Mouse (Mus musculus) limb, embryonic 13.5 days (tissue): ENCODE results near the gene Taf15. TPM values are rescaled to one million over a fixed set of nuclear protein-coding genes. Genes with fewer than 3 reads are reported as not detected.

Source experiments
- ATAC-seq: fragments of 200-750 bp; cut with Nextera tagmentation; 2 replicates; pipeline ENCODE4 v1.8.0; 2017; ENCODE audit warnings: low read depth, moderate number of reproducible peaks, moderate TSS enrichment; ENCODE audit not compliant: low FRiP score
- H3K27ac ChIP-seq: fragments of 300-500 bp; sonication (generic); 2 replicates; pipeline ENCODE4 v1.5.1; 2015; ENCODE audit warnings: inconsistent platforms, mild to moderate bottlenecking, moderate library complexity
- H3K27me3 ChIP-seq: fragments of 300-500 bp; sonication (generic); 2 replicates; pipeline ENCODE4 v1.6.1; 2015; ENCODE audit warnings: mild to moderate bottlenecking, inconsistent platforms
- H3K36me3 ChIP-seq: fragments of 300-500 bp; sonication (generic); 2 replicates; pipeline ENCODE4 v1.6.1; 2015; ENCODE audit warnings: inconsistent platforms, mild to moderate bottlenecking, moderate library complexity
- H3K4me1 ChIP-seq: fragments of 300-500 bp; sonication (generic); 2 replicates; pipeline ENCODE4 v1.6.1; 2015; ENCODE audit warnings: inconsistent platforms
- H3K4me2 ChIP-seq: fragments of 300-500 bp; sonication (generic); replicated peaks from 2 replicates; pipeline ENCODE4 v1.6.1; 2015; ENCODE audit warnings: inconsistent platforms, mild to moderate bottlenecking, moderate library complexity
- H3K4me3 ChIP-seq: fragments of 300-500 bp; sonication (generic); 2 replicates; pipeline ENCODE4 v1.5.1; 2015; ENCODE audit warnings: moderate library complexity, mild to moderate bottlenecking, inconsistent platforms
- H3K9ac ChIP-seq: fragments of 300-500 bp; sonication (generic); 2 replicates; pipeline ENCODE4 v1.6.1; 2015; ENCODE audit warnings: mild to moderate bottlenecking, inconsistent platforms
- H3K9me3 ChIP-seq: fragments of 300-500 bp; sonication (generic); 2 replicates; pipeline ENCODE4 v1.6.1; 2016; ENCODE audit warnings: inconsistent platforms
- WGBS: fragments of 180-500 bp; shearing (Covaris S2); methylation state at CpG from one replicate; pipeline ENCODE4 v1.1.7; 2015; 5-methylcytosine and 5-hydroxymethylcytosine counted together
- polyA plus RNA-seq: library from polyadenylated mRNA; unstranded; fragments of >200 nt; fragmentation: Nextera tagmentation; extraction: Ambion mirVana; gene quantifications from 2 replicates; pipeline ENCODE4 v1.2.1, GENCODE M21; 2015

Gene Taf15
- polyA plus RNA-seq, 1 experiment from 2014 or later: 16.9 TPM

- no peaks in the 10 kb centered on the region for H3K9me3 ChIP-seq
- no peak for ATAC-seq
- WGBS: 64% methylated on average over 5 of the region's 6 CpGs
- H3K36me3 ChIP-seq: peaks cover 12% of the 10 kb centered on the region
- H3K4me3 ChIP-seq: no peak overlapping the region
- no peak overlapping the region for H3K27ac ChIP-seq
- H3K4me1 ChIP-seq: no peaks in the 10 kb centered on the region
- H3K27me3 ChIP-seq: no peaks in the 10 kb centered on the region
- no peak overlapping the region for H3K9ac ChIP-seq
- no peak overlapping the region for H3K4me2 ChIP-seq
Observed at GRCm38 (mm10) chr11:83518371-83518770, 45.5 kb downstream of the Taf15 start.

DNA sequence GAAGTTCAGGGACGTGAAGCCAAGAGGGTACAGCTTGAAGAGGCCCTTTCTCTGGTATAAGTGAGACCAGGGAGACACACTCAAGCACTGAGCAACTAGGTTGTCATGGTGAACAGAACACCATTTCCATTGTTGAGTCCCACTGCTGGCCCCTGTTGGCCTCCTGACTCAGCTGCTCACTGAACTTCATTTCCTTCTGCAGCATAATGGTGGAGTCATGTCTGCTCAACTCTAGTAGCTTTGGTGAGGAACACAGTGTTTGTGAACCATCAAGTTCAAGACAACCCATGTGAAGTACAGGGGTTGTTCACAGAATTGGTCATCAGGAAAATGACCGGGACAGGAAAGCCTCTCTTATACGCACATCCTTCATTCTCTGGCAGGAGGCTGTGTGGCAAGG is 49.2 kb downstream of the Taf15 start, which contains the start of gene Heatr9:
Heatr9 (minus strand) TSS at position 101 of the 400 bp plus-strand sequence.
- WGBS: 83% methylated on average over 3 of the region's 3 CpGs

GRCm38 (mm10) chr11:83529024-83529423 is 56.1 kb downstream of the Taf15 start:
- ATAC-seq: no peak
- Histone ChIP-seq H3K9ac (no peak overlapping the region), H3K9me3 (no peaks in the 10 kb centered on the region), H3K4me2 (no peak overlapping the region), H3K4me3 (no peak overlapping the region), H3K4me1 (peaks cover 1% of the 10 kb centered on the region; the same call in 1 of the 2 replicates), H3K36me3 (no peaks in the 10 kb centered on the region), H3K27me3 (no peaks in the 10 kb centered on the region), H3K27ac (no peak overlapping the region)
- WGBS: 77% methylated on average over 12 of the region's 12 CpGs

More for the DNA sequence above, 49.2 kb downstream of the Taf15 start, which contains the start of gene Heatr9:
- Histone ChIP-seq H3K36me3 (peaks cover 6% of the 10 kb centered on the region), H3K9me3 (no peaks in the 10 kb centered on the region), H3K4me3 (no peak within 1 kb of the TSS), H3K4me1 (no peaks in the 10 kb centered on the region), H3K4me2 (no peak within 1 kb of the TSS), H3K9ac (no peak within 1 kb of the TSS), H3K27ac (no peak within 1 kb of the TSS), H3K27me3 (no peaks in the 10 kb centered on the region)
- ATAC-seq: no peak

- ATAC-seq: no peak
- Histone ChIP-seq H3K4me2 (no peak within 1 kb of the TSS), H3K9me3 (no peaks in the 10 kb centered on the region), H3K4me3 (no peak within 1 kb of the TSS), H3K9ac (no peak within 1 kb of the TSS), H3K27ac (no peak within 1 kb of the TSS), H3K4me1 (peaks cover 14% of the 10 kb centered on the region), H3K27me3 (no peaks in the 10 kb centered on the region), H3K36me3 (no peaks in the 10 kb centered on the region)
- 86% methylated on average over 5 of the region's 5 CpGs for WGBS
Observed at GRCm38 (mm10) chr11:83530360-83530759, 57.5 kb downstream of the Taf15 start, which contains the start of gene Ccl5. Gene Ccl5 (minus strand): TSS chr11:83530518.

DNA sequence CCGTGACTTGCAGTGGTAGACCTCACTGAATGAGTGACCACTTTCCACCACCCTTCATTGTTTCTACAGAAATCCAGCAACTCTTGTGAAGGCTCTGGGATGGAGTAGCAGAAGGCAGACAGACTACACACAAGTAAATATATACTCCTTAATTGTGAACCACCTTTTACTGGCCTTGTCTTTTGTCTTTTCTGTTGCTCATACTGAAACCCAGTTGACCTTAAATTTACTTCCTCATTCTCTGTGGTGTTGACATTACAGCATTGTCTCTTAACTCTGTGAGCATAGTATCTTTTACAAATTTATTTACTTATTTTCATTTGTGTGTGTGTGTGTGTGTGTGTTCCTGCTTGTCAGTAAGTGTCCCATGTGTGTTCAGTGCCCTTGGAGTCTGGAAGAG is 60.3 kb downstream of the Taf15 start:
- Histone ChIP-seq H3K36me3 (no peaks in the 10 kb centered on the region), H3K4me2 (no peak overlapping the region), H3K27me3 (no peaks in the 10 kb centered on the region), H3K9me3 (no peaks in the 10 kb centered on the region), H3K4me1 (peaks cover 27% of the 10 kb centered on the region), H3K9ac (no peak overlapping the region), H3K4me3 (no peak overlapping the region), H3K27ac (no peak overlapping the region)
- 97% methylated on average over 1 of the region's 1 CpGs for WGBS
- ATAC-seq: no peak

DNA sequence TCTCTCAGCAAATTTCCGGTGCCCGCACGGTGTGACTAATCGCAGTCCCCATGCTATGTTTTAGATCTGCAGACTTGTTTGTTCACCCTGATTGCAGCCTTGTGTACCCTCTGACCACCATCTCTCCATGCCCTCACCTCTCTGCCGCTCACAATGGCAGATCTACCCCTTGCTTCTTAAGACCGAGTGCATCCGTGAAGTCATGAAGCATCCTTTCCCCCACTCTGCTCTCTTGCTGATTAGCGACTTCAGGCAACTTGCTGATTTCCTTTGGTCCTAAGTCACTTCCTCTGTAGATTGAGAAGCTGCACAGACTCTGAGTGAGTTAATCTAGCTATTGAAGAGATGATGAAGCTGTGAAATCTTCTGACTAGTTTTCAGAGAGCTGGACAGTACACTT is 61.3 kb downstream of the Taf15 start:
- Histone ChIP-seq H3K9ac (no peak overlapping the region), H3K4me2 (peak overlapping the region; percentile 43), H3K27me3 (no peaks in the 10 kb centered on the region), H3K9me3 (no peaks in the 10 kb centered on the region), H3K4me3 (no peak overlapping the region), H3K27ac (peak overlapping the region; percentile 45; the same call in 1 of the 2 replicates), H3K4me1 (peaks cover 27% of the 10 kb centered on the region), H3K36me3 (no peaks in the 10 kb centered on the region)
- whole genome bisulfite sequencing: 79% methylated on average over 8 of the region's 8 CpGs
- ATAC-seq: no peak

DNA sequence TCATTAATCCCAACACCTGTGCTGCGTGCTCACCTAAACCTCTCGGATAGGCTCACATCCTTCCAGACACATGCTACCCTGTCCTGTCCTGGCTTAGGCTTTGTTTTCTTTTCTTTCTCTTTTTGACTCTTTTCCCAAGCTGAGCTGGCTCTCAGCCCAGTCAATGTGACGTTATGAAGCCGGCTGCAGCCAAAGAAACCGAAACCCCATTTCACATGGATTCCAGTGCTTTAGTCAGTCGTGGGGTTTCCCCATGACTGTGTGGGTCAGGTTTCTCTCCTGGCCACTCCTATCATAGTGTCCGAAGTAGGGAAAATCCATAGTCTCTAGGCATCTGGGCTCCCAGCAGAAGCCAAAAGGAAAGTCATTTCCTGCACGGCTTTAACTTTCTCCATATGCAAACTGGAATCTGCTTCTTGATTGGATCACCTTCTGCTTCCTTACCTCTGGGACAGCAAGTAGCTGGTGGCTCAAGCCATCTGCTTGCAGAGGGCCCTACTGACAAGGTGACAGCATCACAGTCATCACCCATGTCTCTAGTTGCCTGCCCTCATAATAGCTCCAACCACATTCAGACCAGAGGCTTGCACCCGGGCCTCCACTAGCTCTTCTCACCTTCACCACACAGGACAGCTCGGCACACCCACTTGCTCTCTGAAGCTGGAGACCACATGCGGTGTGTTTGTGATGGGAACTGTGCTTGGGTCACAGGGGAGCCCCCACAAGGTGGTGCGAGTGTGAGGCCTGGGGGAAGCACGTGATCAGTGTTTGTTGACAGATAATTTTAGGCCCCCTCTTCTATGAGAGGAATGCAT is 61.9 kb downstream of the Taf15 start:
- peak overlapping the region; percentile 43 for H3K4me2 ChIP-seq
- H3K4me1 ChIP-seq: peaks cover 27% of the 10 kb centered on the region
- WGBS: 20% methylated on average over 13 of the region's 13 CpGs
- H3K9ac ChIP-seq: no peak overlapping the region
- ATAC-seq: peak; percentile 91
- H3K4me3 ChIP-seq: peak overlapping the region; percentile 8; the same call in 1 of the 2 replicates
- no peaks in the 10 kb centered on the region for H3K36me3 ChIP-seq
- no peaks in the 10 kb centered on the region for H3K27me3 ChIP-seq
- peak overlapping the region; percentile 52; the same call in 1 of the 2 replicates for H3K27ac ChIP-seq
- no peaks in the 10 kb centered on the region for H3K9me3 ChIP-seq

DNA sequence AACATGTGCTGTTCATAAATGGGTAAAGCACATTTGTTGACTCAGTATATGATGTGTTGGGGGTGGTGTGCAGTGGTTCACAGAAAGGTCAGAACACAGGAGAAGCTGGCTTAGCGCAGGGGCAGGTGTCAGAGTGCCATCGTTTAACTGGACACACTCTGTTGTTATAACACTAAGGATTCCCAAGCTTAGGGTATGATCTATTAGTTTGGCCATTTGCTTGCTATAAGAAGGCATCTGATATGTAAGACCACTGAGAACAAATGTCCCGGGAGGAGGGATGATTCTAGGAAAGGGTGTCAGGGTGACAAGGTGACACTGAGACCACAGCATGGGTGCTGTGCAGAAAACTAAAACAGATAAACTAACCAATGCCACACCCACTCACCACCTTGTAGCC is 63.9 kb downstream of the Taf15 start:
- WGBS: 61% methylated on average over 3 of the region's 3 CpGs
- no peak for ATAC-seq
- H3K27ac ChIP-seq: no peak overlapping the region
- no peak overlapping the region for H3K4me3 ChIP-seq
- no peak overlapping the region for H3K4me2 ChIP-seq
- peaks cover 27% of the 10 kb centered on the region for H3K4me1 ChIP-seq
- H3K27me3 ChIP-seq: no peaks in the 10 kb centered on the region
- H3K9ac ChIP-seq: no peak overlapping the region
- H3K36me3 ChIP-seq: no peaks in the 10 kb centered on the region
- H3K9me3 ChIP-seq: no peaks in the 10 kb centered on the region

DNA sequence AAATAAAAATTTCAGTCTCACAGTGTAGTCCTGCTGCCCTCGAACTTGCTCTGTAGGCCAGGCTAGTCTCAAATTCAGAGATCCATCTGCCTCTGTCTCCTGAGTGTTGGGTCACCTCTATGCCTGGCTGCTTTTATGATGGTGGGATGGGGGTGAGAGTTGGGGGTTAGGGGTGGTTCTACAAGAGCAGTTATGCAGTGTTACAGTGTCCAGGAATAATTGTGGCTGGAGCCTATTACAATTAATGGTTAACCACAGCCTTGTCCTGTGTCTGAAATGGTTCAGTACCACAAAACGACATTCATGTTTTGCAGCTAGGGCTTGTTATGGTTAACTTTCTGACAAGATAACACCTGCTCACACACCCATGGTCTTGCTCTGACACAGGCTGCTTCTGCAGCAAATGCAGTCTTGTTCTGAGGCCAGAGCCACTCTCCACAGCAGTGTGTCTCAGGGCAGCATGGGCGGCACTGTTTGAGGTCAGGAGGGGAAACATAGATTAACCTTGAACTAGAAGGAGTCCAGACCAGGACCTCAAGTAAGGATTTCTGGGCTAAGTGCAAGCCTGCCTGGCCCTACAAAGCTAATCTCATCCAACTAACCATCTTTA is 65.9 kb downstream of the Taf15 start:
- H3K27ac ChIP-seq: no peak overlapping the region
- H3K4me3 ChIP-seq: no peak overlapping the region
- ATAC-seq: no peak
- no peak overlapping the region for H3K9ac ChIP-seq
- no peaks in the 10 kb centered on the region for H3K36me3 ChIP-seq
- no peaks in the 10 kb centered on the region for H3K27me3 ChIP-seq
- peaks cover 27% of the 10 kb centered on the region for H3K4me1 ChIP-seq
- no peaks in the 10 kb centered on the region for H3K9me3 ChIP-seq
- H3K4me2 ChIP-seq: no peak overlapping the region
- 71% methylated on average over 3 of the region's 3 CpGs for WGBS

- Histone ChIP-seq H3K4me3 (no peak overlapping the region), H3K27me3 (no peaks in the 10 kb centered on the region), H3K27ac (no peak overlapping the region), H3K9ac (no peak overlapping the region), H3K36me3 (no peaks in the 10 kb centered on the region), H3K9me3 (no peaks in the 10 kb centered on the region), H3K4me1 (peaks cover 14% of the 10 kb centered on the region), H3K4me2 (no peak overlapping the region)
- WGBS: 76% methylated on average over 2 of the region's 2 CpGs
- no peak for ATAC-seq
Observed at GRCm38 (mm10) chr11:83540931-83541330, 68.0 kb downstream of the Taf15 start.

DNA sequence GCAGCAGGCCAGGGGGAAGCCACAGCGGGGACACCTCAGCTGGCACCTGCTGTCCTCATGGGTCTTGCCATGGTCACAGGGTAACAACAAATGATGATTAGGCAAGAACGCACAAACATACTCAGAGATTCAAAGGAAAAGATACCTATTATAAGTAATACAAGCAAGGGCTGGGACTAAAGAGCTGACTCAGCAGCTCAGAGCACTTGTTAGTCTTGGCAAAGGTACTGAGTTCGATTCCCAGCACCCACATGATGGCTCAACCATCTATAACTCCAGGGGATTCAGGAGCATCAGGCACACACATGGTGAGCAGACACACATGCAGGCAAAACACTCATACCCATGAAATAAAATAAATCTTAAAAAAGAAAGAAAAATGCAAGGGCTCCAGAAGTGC is 68.5 kb downstream of the Taf15 start:
- ATAC-seq: no peak
- H3K9me3 ChIP-seq: no peaks in the 10 kb centered on the region
- H3K4me2 ChIP-seq: no peak overlapping the region
- H3K4me1 ChIP-seq: peaks cover 9% of the 10 kb centered on the region
- no peaks in the 10 kb centered on the region for H3K27me3 ChIP-seq
- H3K36me3 ChIP-seq: no peaks in the 10 kb centered on the region
- no peak overlapping the region for H3K4me3 ChIP-seq
- no peak overlapping the region for H3K27ac ChIP-seq
- 84% methylated on average over 3 of the region's 3 CpGs for WGBS
- no peak overlapping the region for H3K9ac ChIP-seq

- H3K4me2 ChIP-seq: no peak overlapping the region
- H3K27me3 ChIP-seq: no peaks in the 10 kb centered on the region
- WGBS: 48% methylated on average over 3 of the region's 3 CpGs
- H3K9ac ChIP-seq: no peak overlapping the region
- H3K36me3 ChIP-seq: no peaks in the 10 kb centered on the region
- no peak for ATAC-seq
- no peaks in the 10 kb centered on the region for H3K9me3 ChIP-seq
- H3K4me1 ChIP-seq: peaks cover 6% of the 10 kb centered on the region; the same call in 1 of the 2 replicates
- H3K4me3 ChIP-seq: no peak overlapping the region
- H3K27ac ChIP-seq: no peak overlapping the region
Observed at GRCm38 (mm10) chr11:83544214-83544613, 71.3 kb downstream of the Taf15 start.
